Mouse (Mus musculus) kidney, adult 8-10 months (tissue): ENCODE results near the gene Cd82.

Source experiments
- DNase-seq, 2 experiments: peaks; one replicate each; pipeline ENCODE4 v3.0.0; 2022

Gene Cd82

DNA sequence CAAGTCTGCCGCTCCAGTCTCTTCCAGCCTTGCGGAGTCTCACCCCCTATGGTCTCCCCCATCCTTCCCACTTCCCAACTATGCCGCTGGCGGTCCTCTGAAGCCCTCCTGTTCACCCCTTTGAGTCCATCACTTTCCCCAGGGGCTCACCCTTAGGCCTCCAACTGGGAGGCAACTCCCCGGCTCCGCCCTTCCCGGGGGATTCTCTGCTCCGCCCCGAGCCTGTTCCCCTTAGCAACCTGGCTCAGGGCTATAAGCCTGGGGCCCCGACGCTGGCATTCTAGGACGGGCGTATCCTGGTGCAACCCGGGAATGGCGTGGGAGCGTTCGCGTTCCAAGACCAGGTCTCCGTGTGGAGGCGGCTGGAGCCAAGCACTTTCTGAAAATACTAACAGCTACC lies at the start of gene Cd82:
Gene Cd82 (minus strand): TSS at position 381 of the 400 bp plus-strand sequence.
- peak; percentile 73 to 75 for DNase-seq

DNA sequence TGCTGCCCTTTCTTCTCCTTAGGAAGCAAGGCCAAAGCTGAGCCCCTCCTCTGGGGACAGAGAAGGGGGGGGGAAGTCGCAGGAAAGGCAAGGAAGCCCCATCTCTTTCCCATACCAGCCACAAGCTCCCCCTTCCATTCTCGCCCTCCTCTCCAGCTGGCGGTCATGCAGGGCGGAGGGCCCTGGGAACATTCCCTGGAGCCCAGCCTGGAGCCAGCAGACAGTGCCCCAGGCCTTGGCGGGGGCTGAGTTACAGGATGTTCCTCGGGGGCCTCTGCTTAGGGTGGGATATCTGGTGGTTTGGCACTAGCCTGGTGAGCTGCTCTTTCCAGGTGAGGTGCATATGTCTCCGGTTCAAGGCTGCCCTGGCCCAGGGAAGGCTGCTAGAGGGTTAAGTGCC lies 49.2 kb upstream of the Cd82 start:
- DNase-seq = no peak

DNA sequence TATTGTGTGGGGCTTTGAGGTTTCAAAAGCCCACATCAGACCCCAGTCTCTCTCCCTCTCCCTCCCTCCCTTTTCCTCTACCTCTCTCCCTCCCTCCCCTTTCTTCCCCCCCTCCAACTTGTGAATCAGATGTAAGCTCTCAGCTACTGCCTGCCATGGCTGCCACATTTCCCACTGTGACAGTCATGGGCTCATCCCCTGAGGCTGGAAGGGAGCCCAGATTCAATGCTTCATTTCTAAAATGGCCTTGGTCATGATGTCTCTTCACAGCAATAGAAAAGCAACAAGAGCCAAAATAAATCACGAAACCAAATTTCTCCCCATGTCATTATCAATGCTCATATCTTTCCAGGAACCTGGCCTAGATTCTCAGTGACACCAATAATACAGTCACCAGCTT lies 47.9 kb upstream of the Cd82 start:
- DNase-seq = no peak

- DNase-seq = no peak
Observed at GRCm38 (mm10) chr2:93509777-93510750, 47.1 kb upstream of the Cd82 start.

GRCm38 (mm10) chr2:93505091-93505490 lies 42.2 kb upstream of the Cd82 start:
- no peak for DNase-seq

GRCm38 (mm10) chr2:93503353-93503752 lies 40.4 kb upstream of the Cd82 start:
- no peak for DNase-seq

GRCm38 (mm10) chr2:93501303-93501702 lies 38.4 kb upstream of the Cd82 start:
- DNase-seq = no peak

- no peak for DNase-seq
Observed at GRCm38 (mm10) chr2:93497221-93497620, 34.3 kb upstream of the Cd82 start.

DNA sequence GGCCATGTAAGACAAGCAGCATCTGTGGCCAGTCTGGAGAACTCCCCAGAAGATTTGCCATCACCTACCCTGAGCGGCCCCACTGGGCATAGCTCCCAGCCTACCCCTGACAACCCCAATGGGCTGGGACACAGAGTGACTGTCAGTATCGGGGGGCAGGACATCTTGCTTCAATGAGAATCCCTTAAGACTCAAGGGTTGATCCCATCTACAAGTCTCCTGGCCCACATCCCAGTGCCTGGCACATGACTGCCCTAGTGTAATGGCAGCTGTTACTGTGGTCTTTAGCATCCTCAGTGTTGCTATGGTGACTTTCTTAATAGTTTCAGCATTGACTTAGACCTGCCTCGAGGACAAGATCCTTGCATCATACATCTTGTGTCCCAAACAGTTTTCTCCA lies 32.2 kb upstream of the Cd82 start:
- DNase-seq = no peak

DNA sequence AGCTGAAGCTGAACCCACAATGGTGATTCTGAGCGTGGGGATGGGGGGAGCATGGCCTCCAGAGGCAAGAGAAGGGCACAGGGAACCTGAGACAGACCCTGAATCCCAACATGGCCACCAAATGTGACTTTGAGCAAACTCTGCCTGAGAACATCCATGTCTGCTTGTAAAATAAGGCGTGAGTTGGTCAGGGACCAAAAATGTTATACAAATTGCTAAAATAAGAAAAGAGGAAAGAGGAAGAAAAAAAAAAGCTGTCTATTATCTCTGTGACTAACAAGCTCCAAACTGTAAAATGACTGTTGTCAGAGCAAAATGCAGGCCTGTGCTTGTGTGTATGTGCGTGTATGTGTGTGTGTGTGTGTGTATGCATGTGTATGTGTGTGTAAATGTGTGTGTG lies 30.6 kb upstream of the Cd82 start:
- DNase-seq = no peak

GRCm38 (mm10) chr2:93490516-93490915 lies 27.6 kb upstream of the Cd82 start:
- DNase-seq = no peak

- no peak for DNase-seq
Observed at GRCm38 (mm10) chr2:93488911-93489587, 26.1 kb upstream of the Cd82 start.

- no peak for DNase-seq
Observed at GRCm38 (mm10) chr2:93485459-93485858, 22.5 kb upstream of the Cd82 start.

DNA sequence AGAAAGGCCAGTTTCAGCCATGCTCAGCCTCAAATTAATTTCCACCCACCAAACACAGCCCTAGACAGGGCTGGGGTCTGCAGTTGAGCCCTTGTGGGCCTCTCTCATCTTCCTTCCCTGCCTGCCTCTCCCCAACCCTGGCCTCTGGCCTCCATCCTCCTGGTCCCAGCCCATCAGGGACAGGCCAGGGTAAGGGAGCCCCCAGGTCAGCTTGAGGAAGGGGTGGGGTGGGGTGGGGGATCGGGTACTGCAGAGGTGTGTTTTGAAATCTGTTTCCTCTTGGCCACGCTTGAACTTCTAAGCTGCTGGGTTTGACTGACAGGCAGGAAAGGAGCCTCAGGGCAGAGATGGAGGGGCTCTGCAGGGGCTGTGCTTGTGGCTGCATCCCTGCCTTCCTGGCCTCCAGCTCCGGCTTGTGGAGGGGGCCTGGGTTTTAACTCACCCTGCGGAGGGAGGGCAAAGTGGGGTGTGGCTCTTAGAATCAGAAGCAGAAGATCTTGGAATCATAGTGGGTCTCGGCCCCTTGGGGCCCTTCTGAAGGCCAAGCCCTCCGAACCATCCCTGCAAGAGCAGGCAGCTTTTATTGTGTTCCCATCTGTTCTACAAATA lies 19.2 kb upstream of the Cd82 start:
- DNase-seq = no peak

DNA sequence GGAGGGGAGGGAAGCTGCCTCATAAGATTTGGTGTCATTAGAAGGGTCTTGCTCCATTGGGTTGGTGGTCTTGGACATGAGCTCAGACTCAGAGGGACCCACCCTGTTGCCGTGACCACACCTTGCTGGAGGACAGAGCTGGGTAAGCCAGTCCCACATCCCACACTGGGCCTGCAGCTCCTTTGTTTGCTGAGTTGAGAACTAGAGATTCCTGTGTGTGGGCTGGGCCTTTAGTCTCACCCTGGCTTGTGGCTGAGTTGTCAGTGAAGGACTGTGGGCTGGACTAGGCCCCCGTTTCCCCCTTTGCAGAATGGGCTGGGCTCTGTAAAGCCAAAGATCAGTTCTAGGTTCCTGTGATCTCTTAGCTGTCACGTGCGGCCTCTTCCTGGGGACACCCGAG lies 15.8 kb upstream of the Cd82 start:
- DNase-seq = no peak

DNA sequence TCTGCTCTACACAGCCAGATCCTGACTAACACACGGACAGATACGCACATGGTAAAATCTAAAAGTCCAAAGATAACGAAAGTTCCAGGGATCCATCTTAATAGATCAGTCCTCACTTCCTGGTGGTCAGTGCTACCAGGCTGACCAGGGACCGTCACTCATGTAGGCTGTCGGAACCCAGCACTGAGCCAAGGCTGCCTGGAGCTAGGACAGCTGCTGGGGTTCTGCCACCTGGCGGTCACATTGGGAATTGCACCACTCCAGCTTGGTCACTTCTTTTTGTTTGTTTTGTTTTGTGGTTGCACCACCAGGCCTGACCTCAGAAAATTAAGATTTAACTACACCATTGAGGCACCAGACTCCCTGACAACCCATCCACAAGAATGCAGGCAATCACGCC lies 14.6 kb upstream of the Cd82 start:
- DNase-seq = peak in 1 of 2 experiments; percentile 53

GRCm38 (mm10) chr2:93476487-93476886 lies 13.5 kb upstream of the Cd82 start:
- no peak for DNase-seq

DNA sequence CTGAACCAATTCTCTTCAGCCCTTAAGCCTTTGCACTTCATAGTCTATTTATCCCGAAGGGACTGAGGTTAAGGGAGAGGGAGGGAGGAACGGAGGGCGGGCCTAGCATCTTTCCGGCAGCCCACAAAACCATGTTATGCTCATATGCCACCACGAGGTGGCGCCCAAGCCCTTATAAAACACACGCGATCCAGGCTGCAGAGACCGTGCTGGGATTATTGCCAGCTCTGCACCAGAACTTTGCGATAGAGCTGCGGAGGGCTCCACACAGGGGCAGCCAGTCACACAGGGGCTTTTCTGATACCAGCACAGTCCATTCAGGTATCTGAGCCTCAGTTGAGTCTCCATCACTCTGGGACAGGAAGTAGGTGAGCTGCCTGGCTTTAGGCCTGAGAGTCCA lies 12.1 kb upstream of the Cd82 start:
- peak; percentile 79 to 92 for DNase-seq

DNA sequence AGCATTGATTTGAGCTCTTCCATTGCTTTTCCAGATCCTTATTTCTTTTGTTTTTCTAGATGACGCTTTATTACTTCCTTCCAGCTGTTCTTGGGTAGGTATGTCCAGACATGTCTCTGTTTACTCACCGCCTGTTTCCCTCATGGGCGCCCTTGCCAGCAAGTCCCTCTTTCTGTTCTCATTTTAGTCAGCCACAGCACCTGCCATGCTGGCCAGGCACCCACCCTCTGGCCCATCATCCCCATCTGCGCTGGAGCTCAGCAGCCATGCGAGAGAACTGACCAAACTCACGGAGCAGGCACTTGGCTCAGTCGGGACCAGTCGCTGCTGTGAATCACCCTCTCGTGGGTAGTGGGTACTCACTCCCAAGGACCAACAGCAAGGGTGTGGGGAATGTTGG lies 11.0 kb upstream of the Cd82 start:
- no peak for DNase-seq

- DNase-seq = peak; percentile 75 to 91
Observed at GRCm38 (mm10) chr2:93470849-93471576, 8.1 kb upstream of the Cd82 start.

DNA sequence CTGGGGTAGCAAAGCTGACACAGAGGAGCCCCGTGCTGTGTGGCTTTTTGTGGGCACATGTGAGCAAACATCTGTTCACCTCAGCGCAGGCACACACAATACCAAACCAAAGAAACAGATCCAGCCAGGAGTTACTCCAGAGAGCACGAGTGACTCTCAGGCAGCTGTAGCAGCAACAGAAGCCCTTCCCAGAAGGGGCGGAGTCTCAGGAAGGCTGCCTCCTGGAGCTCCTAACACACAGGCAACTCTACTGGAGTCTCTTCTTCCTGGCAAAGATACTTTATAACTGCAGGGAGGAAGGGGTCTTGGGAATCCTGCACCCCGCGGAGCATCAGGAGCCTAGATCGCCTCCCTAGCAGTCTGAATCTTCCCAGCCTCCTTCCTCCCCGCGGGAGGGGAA lies 7.2 kb upstream of the Cd82 start:
- peak; percentile 73 to 74 for DNase-seq

DNA sequence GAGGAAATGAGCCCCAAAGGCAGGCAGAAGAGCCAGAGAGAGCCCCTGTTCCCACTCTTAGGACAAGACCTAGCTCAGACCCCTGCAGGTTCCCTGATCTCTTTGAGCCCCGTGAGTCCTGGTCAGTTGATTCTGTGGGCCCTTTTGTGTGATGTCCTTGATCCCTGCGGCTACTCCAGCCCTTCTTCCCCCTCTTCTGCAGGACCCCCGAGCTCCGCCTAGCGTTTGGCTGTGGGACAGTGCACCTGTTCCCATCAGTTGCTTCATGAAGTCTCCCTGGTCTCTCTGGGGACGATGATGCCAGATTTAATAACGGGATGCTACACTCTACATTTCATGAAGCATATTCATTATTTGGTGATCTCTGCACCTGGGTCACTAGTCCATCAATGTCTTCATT lies 6.2 kb upstream of the Cd82 start:
- peak in 1 of 2 experiments; percentile 43 for DNase-seq

DNA sequence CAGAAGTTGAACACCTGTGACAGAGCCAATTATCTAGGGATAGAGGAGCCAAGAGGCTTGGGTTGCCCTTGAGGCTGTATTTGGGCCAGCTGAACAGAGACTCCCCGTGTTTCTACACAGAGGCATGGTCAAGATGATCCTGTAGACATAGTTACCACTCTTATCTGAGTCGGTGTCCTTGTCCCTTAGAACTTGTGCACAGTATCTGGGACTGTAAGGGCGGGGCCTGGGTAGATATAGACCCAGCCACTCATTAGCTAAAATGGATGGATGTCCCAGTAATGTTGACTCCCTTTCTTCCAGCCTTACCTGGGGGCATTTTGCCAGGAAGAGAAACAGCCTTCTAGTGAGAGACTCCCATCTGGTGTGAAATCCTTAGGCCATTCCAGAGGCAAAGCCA lies 3.4 kb upstream of the Cd82 start:
- DNase-seq = no peak
